Mouse (Mus musculus): ENCODE measurements around the gene Apoc4.
A peak's percentile ranks its signal among the peaks of the same experiment; 100 is the strongest.

DNA sequence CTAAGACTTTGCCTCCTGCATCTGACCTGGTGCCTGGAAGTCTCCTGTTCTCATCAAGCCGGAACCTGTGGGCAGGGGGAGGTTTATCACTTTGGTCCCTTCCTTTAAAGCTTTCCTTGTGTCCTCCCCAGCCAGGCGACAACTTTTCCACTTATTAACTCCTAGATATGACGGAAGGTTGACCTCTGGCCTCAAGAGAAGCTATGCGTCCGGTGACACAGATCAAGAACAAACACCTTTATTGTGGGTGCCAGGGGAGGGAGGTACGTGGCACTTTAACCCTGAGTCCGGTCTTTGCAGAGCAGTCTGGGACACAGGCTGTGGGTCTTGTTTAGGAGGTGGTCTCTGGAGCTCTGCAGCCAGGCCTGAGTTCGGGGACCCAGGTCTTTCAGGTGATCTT lies 3.4 kb downstream of the Apoc4 start, which contains the start of gene Apoc2:
- TF ChIP-seq CTCF (IDR thresholded peaks at IDR 0.05; ENCODE audit: low read depth, low read length) (no peak), POLR2A (IDR thresholded peaks at IDR 0.05; ENCODE audit: extremely low read depth, insufficient read depth, low read length) (0 out of 2 replicates have a peak, but pooled peaks have one; percentile 27)
